Mouse (Mus musculus): ENCODE measurements around the gene Rreb1. TPM values are rescaled to one million over a fixed set of nuclear protein-coding genes. Genes with fewer than 3 reads are reported as not detected.

The Rreb1 gene
- polyA plus RNA-seq, 1 experiment from 2014 or later, result 17.1 TPM

- Histone ChIP-seq H3K9me3 (replicated peaks) (no peaks in the 10 kb centered on the region; the same call in 1 of the 2 replicates), H3K4me3 (no peak overlapping the region), H3K9ac (no peak overlapping the region), H3K27me3 (replicated peaks) (no peaks in the 10 kb centered on the region), H3K27ac (ENCODE audit: poor library complexity, severe bottlenecking) (no peak overlapping the region), H3K4me1 (replicated peaks) (no peaks in the 10 kb centered on the region), H3K4me2 (no peak overlapping the region), H3K36me3 (peaks cover 43% of the 10 kb centered on the region)
- WGBS, result 77% methylated on average over 6 of the region's 6 CpGs
- no peak for ATAC-seq (ENCODE audit: insufficient number of reproducible peaks, low FRiP score)
Measured at GRCm38 (mm10) chr13:37952981-37953380, 174.8 kb downstream of the Rreb1 start.

GRCm38 (mm10) chr13:37954318-37954717, 176.1 kb downstream of the Rreb1 start:
- ATAC-seq (ENCODE audit: insufficient number of reproducible peaks, low FRiP score), result no peak
- Histone ChIP-seq H3K9ac (no peak overlapping the region), H3K4me1 (replicated peaks) (no peaks in the 10 kb centered on the region; the same call in 1 of the 2 replicates), H3K27me3 (replicated peaks) (no peaks in the 10 kb centered on the region), H3K36me3 (peaks cover 30% of the 10 kb centered on the region), H3K4me3 (no peak overlapping the region), H3K4me2 (no peak overlapping the region), H3K27ac (ENCODE audit: poor library complexity, severe bottlenecking) (no peak overlapping the region), H3K9me3 (replicated peaks) (no peaks in the 10 kb centered on the region; the same call in 1 of the 2 replicates)
- 88% methylated on average over 1 of the region's 1 CpGs for WGBS

- Histone ChIP-seq H3K4me2 (no peak overlapping the region), H3K4me1 (replicated peaks) (peaks cover under 1% of the 10 kb centered on the region; the same call in 1 of the 2 replicates), H3K4me3 (no peak overlapping the region), H3K27ac (ENCODE audit: poor library complexity, severe bottlenecking) (no peak overlapping the region), H3K36me3 (no peaks in the 10 kb centered on the region), H3K9ac (no peak overlapping the region), H3K9me3 (replicated peaks) (no peaks in the 10 kb centered on the region; the same call in 1 of the 2 replicates), H3K27me3 (replicated peaks) (no peaks in the 10 kb centered on the region)
- 72% methylated on average over 18 of the region's 18 CpGs for WGBS
- ATAC-seq (ENCODE audit: insufficient number of reproducible peaks, low FRiP score), result no peak
Measured at GRCm38 (mm10) chr13:37958498-37959238, 180.5 kb downstream of the Rreb1 start.

DNA sequence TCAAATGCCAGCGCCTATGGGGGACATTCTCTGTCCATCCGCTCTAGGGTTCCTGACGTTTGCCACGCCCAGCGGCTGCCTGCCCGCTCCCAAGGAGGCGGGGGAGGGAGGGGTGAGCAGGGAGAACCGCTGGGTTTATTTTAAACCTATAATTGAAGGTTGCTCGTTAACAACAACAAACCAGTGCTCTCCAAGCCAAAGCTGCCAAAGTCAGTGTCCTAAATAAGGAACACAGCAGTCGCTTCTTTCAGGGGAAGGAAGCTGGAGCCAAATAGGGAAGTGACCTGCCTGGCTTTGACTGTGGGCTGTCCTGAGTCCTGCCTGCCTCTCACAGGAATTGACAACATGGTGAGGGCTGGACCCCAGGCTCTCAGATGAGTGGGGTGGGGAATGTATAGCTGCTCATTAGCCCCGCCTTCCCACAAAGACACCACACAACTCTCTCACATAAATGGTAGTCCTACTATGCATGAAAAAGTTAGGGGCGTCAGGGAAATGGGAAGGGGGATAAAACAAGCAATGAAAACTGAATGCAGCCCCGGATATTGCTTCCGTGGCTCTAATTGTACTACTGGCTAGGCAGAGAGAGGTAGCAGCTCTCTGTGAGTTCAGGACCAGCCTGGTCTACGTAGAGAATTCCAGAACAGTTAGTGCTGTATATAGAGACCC, 181.2 kb downstream of the Rreb1 start:
- Histone ChIP-seq H3K9me3 (replicated peaks) (no peaks in the 10 kb centered on the region; the same call in 1 of the 2 replicates), H3K9ac (no peak overlapping the region), H3K27me3 (replicated peaks) (no peaks in the 10 kb centered on the region), H3K27ac (ENCODE audit: poor library complexity, severe bottlenecking) (no peak overlapping the region), H3K4me1 (replicated peaks) (peaks cover 8% of the 10 kb centered on the region), H3K4me2 (no peak overlapping the region), H3K36me3 (no peaks in the 10 kb centered on the region), H3K4me3 (no peak overlapping the region)
- ATAC-seq (ENCODE audit: insufficient number of reproducible peaks, low FRiP score), result no peak
- WGBS, result 68% methylated on average over 15 of the region's 15 CpGs

- Histone ChIP-seq H3K4me1 (replicated peaks) (peaks cover 14% of the 10 kb centered on the region), H3K27me3 (replicated peaks) (no peaks in the 10 kb centered on the region), H3K9me3 (replicated peaks) (no peaks in the 10 kb centered on the region; the same call in 1 of the 2 replicates), H3K4me3 (no peak overlapping the region), H3K36me3 (no peaks in the 10 kb centered on the region), H3K9ac (no peak overlapping the region), H3K4me2 (no peak overlapping the region), H3K27ac (ENCODE audit: poor library complexity, severe bottlenecking) (no peak overlapping the region)
- WGBS, result 87% methylated on average over 7 of the region's 7 CpGs
- ATAC-seq (ENCODE audit: insufficient number of reproducible peaks, low FRiP score), result no peak
Measured at GRCm38 (mm10) chr13:37959936-37960335, 181.7 kb downstream of the Rreb1 start.

DNA sequence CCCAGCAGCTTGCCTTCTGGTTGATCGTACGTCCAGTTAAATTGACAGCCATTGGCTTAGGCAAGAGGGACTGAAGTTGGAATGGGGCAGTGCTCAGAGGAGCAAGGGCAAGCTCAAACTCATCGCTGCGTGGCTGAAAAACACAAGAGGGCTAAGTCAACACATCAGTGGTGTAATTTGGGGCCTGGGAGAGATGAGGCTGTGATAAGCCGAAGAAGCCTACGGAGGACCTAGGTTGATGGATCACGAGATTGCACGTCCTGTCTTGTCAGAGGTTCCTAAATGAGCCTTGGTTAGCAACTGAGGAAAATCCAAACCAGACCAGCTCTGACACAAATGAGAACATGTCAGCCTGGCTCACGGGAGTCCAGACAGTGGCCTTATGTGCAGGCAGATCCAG, 184.3 kb downstream of the Rreb1 start:
- no peak overlapping the region for H3K4me3 ChIP-seq
- WGBS, result 78% methylated on average over 9 of the region's 9 CpGs
- no peaks in the 10 kb centered on the region for H3K27me3 ChIP-seq (replicated peaks)
- peaks cover 40% of the 10 kb centered on the region for H3K4me1 ChIP-seq (replicated peaks)
- H3K9me3 ChIP-seq (replicated peaks), result no peaks in the 10 kb centered on the region; the same call in 1 of the 2 replicates
- H3K9ac ChIP-seq, result no peak overlapping the region
- ATAC-seq (ENCODE audit: insufficient number of reproducible peaks, low FRiP score), result no peak
- no peak overlapping the region for H3K4me2 ChIP-seq
- H3K36me3 ChIP-seq, result no peaks in the 10 kb centered on the region
- H3K27ac ChIP-seq (ENCODE audit: poor library complexity, severe bottlenecking), result no peak overlapping the region

DNA sequence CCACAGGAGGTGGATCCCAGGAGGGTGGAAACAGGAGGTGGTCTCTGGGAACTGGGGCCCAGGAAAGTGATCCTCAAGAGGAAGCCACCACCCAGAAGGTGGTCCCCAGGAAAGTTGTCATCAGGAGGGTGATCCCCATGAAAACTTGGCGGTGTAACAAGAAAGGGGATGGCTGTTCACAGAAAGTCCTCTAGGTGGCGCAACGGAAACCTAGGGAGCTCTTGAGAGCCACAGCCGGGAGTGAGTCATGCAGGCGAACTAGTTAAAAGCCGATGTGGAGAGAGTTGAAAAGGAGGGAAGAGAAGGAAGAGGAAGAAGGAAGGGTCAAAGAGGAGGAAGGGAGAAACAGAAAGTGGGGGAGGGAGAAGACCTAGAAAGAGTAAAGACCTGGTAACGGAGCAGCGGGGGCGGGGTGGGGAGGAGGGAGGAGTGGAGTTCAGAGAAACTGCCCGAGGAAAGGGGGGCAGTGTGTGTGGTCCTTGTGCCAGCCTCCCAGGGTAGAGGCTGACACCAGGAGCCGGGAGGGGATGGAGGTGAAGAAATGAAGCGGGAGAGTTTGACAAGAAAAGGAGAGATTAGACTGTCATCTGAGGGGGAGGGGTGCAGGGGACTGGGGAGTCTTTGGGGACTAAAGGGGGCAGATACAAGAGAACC, 185.3 kb downstream of the Rreb1 start:
- Histone ChIP-seq H3K9me3 (replicated peaks) (no peaks in the 10 kb centered on the region), H3K36me3 (no peaks in the 10 kb centered on the region), H3K27ac (ENCODE audit: poor library complexity, severe bottlenecking) (no peak overlapping the region), H3K4me1 (replicated peaks) (peaks cover 42% of the 10 kb centered on the region), H3K4me2 (peak overlapping the region; percentile 72), H3K4me3 (peak overlapping the region; percentile 46), H3K9ac (peak overlapping the region; percentile 61), H3K27me3 (replicated peaks) (no peaks in the 10 kb centered on the region)
- ATAC-seq (ENCODE audit: insufficient number of reproducible peaks, low FRiP score), result 0 out of 2 replicates have a peak, but pooled peaks have one; percentile 50
- 1% methylated on average over 12 of the region's 12 CpGs for WGBS

DNA sequence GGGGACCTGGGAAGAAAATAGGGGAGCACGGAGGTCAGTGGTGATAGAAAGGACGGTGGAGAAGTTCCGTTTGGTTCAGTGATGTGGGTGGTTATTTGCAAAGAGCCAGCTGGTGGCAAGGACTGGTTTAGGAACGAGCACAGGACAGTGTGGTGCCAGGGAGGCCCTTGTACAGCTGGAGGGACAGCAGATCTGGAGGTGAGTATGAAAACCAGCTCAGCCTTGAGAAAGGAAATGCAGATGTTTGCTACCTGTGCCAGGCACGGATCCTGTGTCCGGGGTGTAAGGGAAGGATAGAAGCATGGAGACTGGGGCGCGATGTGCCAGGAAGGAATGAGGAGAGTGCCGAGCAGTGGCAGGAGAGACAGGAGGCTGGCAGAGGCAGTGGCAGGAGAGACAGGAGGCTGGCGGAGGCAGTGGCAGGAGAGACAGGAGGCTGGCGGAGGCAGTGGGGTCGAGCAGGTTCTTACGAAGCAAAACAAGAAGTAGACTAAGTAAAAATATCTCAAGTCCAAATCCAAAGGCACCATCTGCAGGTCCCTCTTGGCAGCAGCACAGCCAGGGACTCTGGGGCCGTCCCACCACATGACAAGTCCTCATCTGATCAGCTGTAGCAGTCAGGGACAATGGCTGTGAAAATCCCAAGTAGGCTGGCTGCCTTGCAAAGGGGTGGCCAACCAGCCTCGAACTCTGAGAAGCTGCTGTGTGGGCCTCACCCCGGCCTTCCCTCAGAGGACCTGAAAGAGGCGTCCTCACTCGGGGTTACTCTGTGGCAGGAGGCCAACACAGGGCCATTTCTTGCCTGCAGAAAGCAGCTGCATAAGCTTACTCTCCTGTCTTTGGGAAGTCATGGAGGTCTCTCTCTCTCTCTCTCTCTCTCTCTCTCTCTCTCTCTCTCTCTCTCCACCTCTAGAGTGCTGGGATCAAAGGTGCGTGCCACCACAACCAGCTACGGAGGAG, 186.2 kb downstream of the Rreb1 start:
- WGBS, result 41% methylated on average over 20 of the region's 20 CpGs
- Histone ChIP-seq H3K4me3 (peak overlapping the region; percentile 46), H3K27me3 (replicated peaks) (no peaks in the 10 kb centered on the region), H3K4me1 (replicated peaks) (peaks cover 42% of the 10 kb centered on the region), H3K9me3 (replicated peaks) (no peaks in the 10 kb centered on the region), H3K36me3 (no peaks in the 10 kb centered on the region), H3K4me2 (peak overlapping the region; percentile 72), H3K9ac (peak overlapping the region; percentile 61; the same call in 1 of the 2 replicates), H3K27ac (ENCODE audit: poor library complexity, severe bottlenecking) (no peak overlapping the region)
- no peak for ATAC-seq (ENCODE audit: insufficient number of reproducible peaks, low FRiP score)

DNA sequence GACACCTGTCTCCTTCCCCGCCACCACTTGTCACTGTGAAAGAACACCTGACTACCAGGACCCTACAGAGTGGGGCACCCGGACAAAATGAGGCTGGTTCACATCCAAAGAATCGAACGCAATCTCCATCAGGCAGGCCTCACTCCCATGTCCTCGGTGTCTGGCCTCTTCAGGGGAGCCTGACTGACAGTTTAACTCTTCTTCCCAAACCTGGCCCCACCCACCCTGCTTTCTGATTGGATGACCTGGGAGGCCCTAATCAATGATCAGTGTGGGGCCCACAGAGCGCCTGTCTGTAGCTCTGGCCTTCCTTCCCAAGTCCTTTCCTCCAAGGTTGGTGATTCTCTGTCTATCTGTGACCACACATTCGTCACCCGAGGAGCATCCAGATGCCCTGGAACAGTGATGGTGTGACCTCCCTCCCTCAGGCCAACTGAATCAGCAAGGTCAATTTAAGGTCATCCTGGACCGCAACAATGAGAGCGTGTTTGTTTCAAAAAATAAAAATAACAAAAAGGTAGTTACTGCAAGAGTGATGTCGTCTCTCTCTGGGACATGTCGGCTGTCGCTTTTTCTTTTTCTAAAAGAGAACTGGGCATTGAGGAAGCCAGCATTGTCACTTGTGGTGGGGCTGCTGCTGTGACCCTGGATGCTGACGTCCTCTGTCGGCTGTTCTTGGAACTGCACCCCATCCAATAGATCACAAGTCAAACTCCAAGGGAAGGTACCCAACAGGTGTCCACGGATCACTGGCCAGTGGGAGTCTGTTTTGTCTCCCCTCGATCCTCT, 187.1 kb downstream of the Rreb1 start:
- ATAC-seq (ENCODE audit: insufficient number of reproducible peaks, low FRiP score), result peak; percentile 36; the same call in 1 of the 2 replicates
- no peak overlapping the region for H3K4me3 ChIP-seq

More for the DNA sequence above, 187.1 kb downstream of the Rreb1 start:
- Histone ChIP-seq H3K27me3 (replicated peaks) (no peaks in the 10 kb centered on the region), H3K27ac (ENCODE audit: poor library complexity, severe bottlenecking) (no peak overlapping the region), H3K9ac (no peak overlapping the region), H3K4me1 (replicated peaks) (peaks cover 42% of the 10 kb centered on the region), H3K4me2 (no peak overlapping the region), H3K9me3 (replicated peaks) (no peaks in the 10 kb centered on the region), H3K36me3 (no peaks in the 10 kb centered on the region)
- 35% methylated on average over 17 of the region's 17 CpGs for WGBS
